Mouse (Mus musculus) frontal cortex, postnatal 25 days (tissue): ENCODE measurements at regions not wholly inside any gene's neighbourhood (a gene's known extent, or its start where the extent isn't known, plus 50 kb on each side); places are given as distances from the start of the nearest gene placed in this dataset.

Source experiments
- DNase-seq, 2 experiments: peaks; one replicate each; pipeline ENCODE4 v3.0.0; 2022; ENCODE audit warnings: low spot score in 2 of 2

GRCm38 (mm10) chr14:76674949-76675348 is 118.3 kb upstream of the Serp2 start:
- DNase-seq: no peak

GRCm38 (mm10) chr14:76673671-76674331 is 117.1 kb upstream of the Serp2 start:
- DNase-seq: no peak

GRCm38 (mm10) chr14:76672899-76673298 is 116.2 kb upstream of the Serp2 start:
- DNase-seq: no peak

GRCm38 (mm10) chr14:76672442-76672841 is 115.8 kb upstream of the Serp2 start:
- no peak for DNase-seq

GRCm38 (mm10) chr14:76671023-76671422 is 114.3 kb upstream of the Serp2 start:
- DNase-seq: no peak

GRCm38 (mm10) chr14:76665754-76666371 is 109.2 kb upstream of the Serp2 start:
- DNase-seq: no peak

- no peak for DNase-seq
These were observed 108.2 kb upstream of the Serp2 start for GRCm38 (mm10) chr14:76664586-76665508.

- DNase-seq: no peak
These were observed 107.1 kb upstream of the Serp2 start for GRCm38 (mm10) chr14:76663816-76664215.

- no peak for DNase-seq
These were observed 106.2 kb upstream of the Serp2 start for GRCm38 (mm10) chr14:76662871-76663270.

- no peak for DNase-seq
These were observed 104.2 kb upstream of the Serp2 start for GRCm38 (mm10) chr14:76660906-76661305.

GRCm38 (mm10) chr14:76658952-76659502 is 102.3 kb upstream of the Serp2 start:
- DNase-seq: no peak

GRCm38 (mm10) chr14:76657784-76658610 is 101.3 kb upstream of the Serp2 start:
- DNase-seq: peak; percentile 14 to 24

- no peak for DNase-seq
These were observed 100.7 kb upstream of the Serp2 start for GRCm38 (mm10) chr14:76657375-76657774.

- no peak for DNase-seq
These were observed 95.9 kb upstream of the Serp2 start for GRCm38 (mm10) chr14:76652356-76653126.

- no peak for DNase-seq
These were observed 94.4 kb upstream of the Serp2 start for GRCm38 (mm10) chr14:76651096-76651495.

GRCm38 (mm10) chr14:76649927-76650326 is 93.2 kb upstream of the Serp2 start:
- DNase-seq: no peak

GRCm38 (mm10) chr14:76644716-76645115 is 88.0 kb upstream of the Serp2 start:
- no peak for DNase-seq

GRCm38 (mm10) chr14:76641752-76642529 is 85.3 kb upstream of the Serp2 start:
- DNase-seq: no peak

GRCm38 (mm10) chr14:76633170-76633569 is 76.5 kb upstream of the Serp2 start:
- no peak for DNase-seq

GRCm38 (mm10) chr14:76632763-76633162 is 76.1 kb upstream of the Serp2 start:
- no peak for DNase-seq
